Mouse (Mus musculus): ENCODE data around the gene Cbfa2t3. TPM values are rescaled to one million over a fixed set of nuclear protein-coding genes. Genes with fewer than 3 reads are reported as not detected.

Gene Cbfa2t3
- polyA plus RNA-seq, 1 experiment from 2014 or later = 8.9 TPM

DNA sequence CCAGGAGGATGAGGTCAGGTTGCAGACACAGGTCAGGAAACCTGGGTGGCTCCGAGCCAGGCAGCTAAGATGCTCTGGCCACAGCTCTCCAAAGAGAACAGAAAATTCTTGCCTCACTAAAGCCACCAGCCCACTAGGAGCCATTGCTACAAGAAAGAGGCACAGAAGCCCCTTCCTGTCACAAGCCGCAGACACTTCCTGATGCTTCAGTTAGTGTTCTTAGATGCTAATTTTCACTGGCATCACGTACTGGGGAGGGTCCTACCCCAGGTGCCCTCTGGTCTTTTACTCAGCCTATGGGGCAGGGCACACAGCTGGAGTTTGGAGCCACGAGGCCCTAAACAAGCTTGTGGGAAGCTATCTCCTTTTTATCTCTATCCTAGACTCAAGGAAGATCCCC, 102.9 kb downstream of the Cbfa2t3 start:
- DNase-seq (ENCODE audit: low spot score) (no peak), ATAC-seq (ENCODE audit: low FRiP score) (no peak)
- H3K4me1 ChIP-seq (replicated peaks; ENCODE audit: control insufficient read depth, insufficient read depth, low read length) = no peaks in the 10 kb centered on the region
- H3K36me3 ChIP-seq (ENCODE audit: control insufficient read depth, insufficient read depth, low read length) = no peaks in the 10 kb centered on the region
- H3K27ac ChIP-seq (ENCODE audit: low read depth, low read length) = no peak overlapping the region
- no peak overlapping the region for H3K4me3 ChIP-seq (ENCODE audit: low read depth, low read length)
- no peak overlapping the region for H3K9ac ChIP-seq (ENCODE audit: low read depth, low read length)
- H3K9me3 ChIP-seq (ENCODE audit: control insufficient read depth, low read length) = no peaks in the 10 kb centered on the region
- no peaks in the 10 kb centered on the region for H3K27me3 ChIP-seq (ENCODE audit: control insufficient read depth, insufficient read depth, low read length)
- 54% methylated on average over 4 of the region's 4 CpGs for WGBS
- H3K4me2 ChIP-seq (replicated peaks; ENCODE audit: low read depth, low read length) = no peak overlapping the region

DNA sequence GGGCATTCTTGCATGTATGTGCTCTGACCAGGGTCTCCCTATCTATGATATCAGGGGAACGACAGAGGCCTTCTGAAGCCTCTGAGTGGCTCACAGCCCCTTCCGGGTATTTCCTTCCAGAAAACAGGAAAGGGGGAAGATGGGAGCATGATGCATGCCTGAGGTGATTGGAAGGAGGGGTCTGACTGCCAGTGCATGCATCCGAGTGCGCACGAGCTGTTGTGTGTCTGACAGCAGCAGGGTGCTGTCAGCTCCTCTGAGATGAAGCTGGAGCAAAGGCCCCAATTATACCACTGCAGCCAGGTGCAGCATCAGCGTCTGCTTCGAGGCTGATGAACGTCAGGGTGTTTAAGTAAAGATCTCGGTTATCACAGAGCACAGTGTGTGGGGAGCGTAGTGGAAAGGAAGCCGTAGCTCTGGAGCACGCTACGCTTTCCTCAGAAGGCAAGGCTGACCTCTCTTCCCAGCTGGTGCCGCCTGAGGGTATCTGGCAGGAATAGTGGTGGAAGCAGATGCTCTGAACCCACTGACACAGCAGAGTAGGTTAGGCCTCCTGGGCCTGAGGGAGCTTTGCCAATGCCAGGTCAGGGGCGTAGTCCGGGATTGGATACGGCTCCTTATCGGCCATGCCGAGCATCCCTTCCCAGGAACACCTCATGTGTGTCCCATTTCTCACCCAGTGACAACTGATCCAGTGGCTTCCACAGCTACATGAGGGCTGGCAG, 105.0 kb downstream of the Cbfa2t3 start:
- no peaks in the 10 kb centered on the region for H3K9me3 ChIP-seq (ENCODE audit: control insufficient read depth, low read length)
- DNase-seq (ENCODE audit: low spot score) (no peak), ATAC-seq (ENCODE audit: low FRiP score) (no peak)
- no peaks in the 10 kb centered on the region for H3K36me3 ChIP-seq (ENCODE audit: control insufficient read depth, insufficient read depth, low read length)
- H3K4me2 ChIP-seq (replicated peaks; ENCODE audit: low read depth, low read length) = no peak overlapping the region
- H3K4me3 ChIP-seq (ENCODE audit: low read depth, low read length) = no peak overlapping the region
- H3K27ac ChIP-seq (ENCODE audit: low read depth, low read length) = peak overlapping the region; percentile 24; the same call in 1 of the 2 replicates
- WGBS = 80% methylated on average over 19 of the region's 19 CpGs
- H3K9ac ChIP-seq (ENCODE audit: low read depth, low read length) = 0 out of 2 replicates have a peak overlapping the region, but pooled peaks have one; percentile 11
- no peaks in the 10 kb centered on the region for H3K4me1 ChIP-seq (replicated peaks; ENCODE audit: control insufficient read depth, insufficient read depth, low read length)
- no peaks in the 10 kb centered on the region for H3K27me3 ChIP-seq (ENCODE audit: control insufficient read depth, insufficient read depth, low read length)

DNA sequence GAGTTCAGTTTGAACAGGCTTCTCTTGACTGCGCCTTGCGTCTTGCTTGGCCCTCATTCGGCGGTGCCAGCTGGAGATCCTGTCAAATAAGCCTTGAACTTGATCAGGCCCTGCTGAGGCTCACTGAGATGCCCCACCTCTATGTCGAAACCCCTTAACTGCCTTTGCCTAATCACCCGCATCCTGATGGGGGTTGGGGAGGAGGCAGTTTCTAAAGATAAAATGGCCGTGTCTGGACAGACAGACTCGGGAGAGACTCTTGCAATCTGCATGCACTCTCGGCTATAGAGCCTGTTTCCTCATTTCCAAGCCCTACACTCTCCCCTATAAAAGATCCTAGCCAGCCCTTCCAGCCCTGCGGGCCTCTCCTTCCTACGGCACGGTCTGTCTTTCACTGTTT, 105.7 kb downstream of the Cbfa2t3 start:
- DNase-seq (ENCODE audit: low spot score) (no peak), ATAC-seq (ENCODE audit: low FRiP score) (no peak)
- Histone ChIP-seq H3K27me3 (ENCODE audit: control insufficient read depth, insufficient read depth, low read length) (no peaks in the 10 kb centered on the region), H3K4me3 (ENCODE audit: low read depth, low read length) (no peak overlapping the region), H3K27ac (ENCODE audit: low read depth, low read length) (no peak overlapping the region), H3K4me1 (replicated peaks; ENCODE audit: control insufficient read depth, insufficient read depth, low read length) (no peaks in the 10 kb centered on the region), H3K36me3 (ENCODE audit: control insufficient read depth, insufficient read depth, low read length) (no peaks in the 10 kb centered on the region), H3K9ac (ENCODE audit: low read depth, low read length) (no peak overlapping the region), H3K4me2 (replicated peaks; ENCODE audit: low read depth, low read length) (no peak overlapping the region), H3K9me3 (ENCODE audit: control insufficient read depth, low read length) (no peaks in the 10 kb centered on the region)
- 77% methylated on average over 12 of the region's 12 CpGs for WGBS

DNA sequence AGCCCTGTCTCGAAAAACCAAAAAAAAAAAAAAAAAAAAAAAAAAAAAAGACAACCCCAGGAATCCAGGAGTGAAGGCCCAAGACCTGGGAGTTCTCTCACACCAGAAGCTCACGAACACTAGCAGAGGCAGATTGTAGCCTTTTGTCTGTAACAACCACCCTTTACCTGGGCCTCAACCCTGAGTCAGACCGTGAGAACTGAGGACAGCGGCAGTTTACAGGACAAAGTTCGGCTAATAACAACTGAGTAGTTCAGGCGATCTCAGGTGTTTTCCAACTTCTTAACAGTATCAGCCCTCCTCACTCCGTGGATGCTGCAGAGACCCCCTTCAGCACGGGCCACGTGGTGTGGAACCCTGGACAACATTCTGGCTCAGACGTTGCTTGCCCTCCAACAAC, 112.2 kb downstream of the Cbfa2t3 start:
- no peak overlapping the region for H3K27ac ChIP-seq (ENCODE audit: low read depth, low read length)
- H3K9me3 ChIP-seq (ENCODE audit: control insufficient read depth, low read length) = no peaks in the 10 kb centered on the region
- DNase-seq (ENCODE audit: low spot score) = no peak
- H3K36me3 ChIP-seq (ENCODE audit: control insufficient read depth, insufficient read depth, low read length) = no peaks in the 10 kb centered on the region
- H3K4me3 ChIP-seq (ENCODE audit: low read depth, low read length) = no peak overlapping the region
- no peaks in the 10 kb centered on the region for H3K4me1 ChIP-seq (replicated peaks; ENCODE audit: control insufficient read depth, insufficient read depth, low read length)
- H3K4me2 ChIP-seq (replicated peaks; ENCODE audit: low read depth, low read length) = no peak overlapping the region
- no peaks in the 10 kb centered on the region for H3K27me3 ChIP-seq (ENCODE audit: control insufficient read depth, insufficient read depth, low read length)
- H3K9ac ChIP-seq (ENCODE audit: low read depth, low read length) = no peak overlapping the region
- no peak for ATAC-seq (ENCODE audit: low FRiP score)
- WGBS = 87% methylated on average over 10 of the region's 10 CpGs

DNA sequence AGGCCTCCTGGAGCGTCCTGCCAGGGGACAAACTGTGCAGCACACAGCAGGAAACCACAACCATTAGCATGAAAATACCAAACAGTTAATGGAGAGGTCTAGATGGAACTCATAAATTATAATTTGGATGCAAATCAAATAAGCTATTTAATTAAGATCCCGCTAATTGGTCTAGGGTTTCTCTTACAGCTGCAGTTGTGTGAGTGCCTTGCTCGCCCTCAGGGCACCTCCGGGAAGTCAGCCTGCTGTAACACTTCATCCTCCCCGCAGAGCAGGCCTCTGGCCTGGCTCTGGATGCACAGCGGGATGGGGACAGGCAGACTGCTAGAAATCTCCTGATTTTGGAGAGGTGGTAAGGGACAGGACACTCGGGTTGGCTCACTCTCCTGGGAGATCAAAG, 112.7 kb downstream of the Cbfa2t3 start:
- no peak overlapping the region for H3K4me3 ChIP-seq (ENCODE audit: low read depth, low read length)
- H3K4me2 ChIP-seq (replicated peaks; ENCODE audit: low read depth, low read length) = no peak overlapping the region
- H3K27me3 ChIP-seq (ENCODE audit: control insufficient read depth, insufficient read depth, low read length) = no peaks in the 10 kb centered on the region
- no peak overlapping the region for H3K9ac ChIP-seq (ENCODE audit: low read depth, low read length)
- DNase-seq (ENCODE audit: low spot score) = no peak
- no peaks in the 10 kb centered on the region for H3K4me1 ChIP-seq (replicated peaks; ENCODE audit: control insufficient read depth, insufficient read depth, low read length)
- no peaks in the 10 kb centered on the region for H3K36me3 ChIP-seq (ENCODE audit: control insufficient read depth, insufficient read depth, low read length)
- H3K9me3 ChIP-seq (ENCODE audit: control insufficient read depth, low read length) = no peaks in the 10 kb centered on the region
- ATAC-seq (ENCODE audit: low FRiP score) = no peak
- 61% methylated on average over 7 of the region's 7 CpGs for WGBS
- H3K27ac ChIP-seq (ENCODE audit: low read depth, low read length) = no peak overlapping the region

DNA sequence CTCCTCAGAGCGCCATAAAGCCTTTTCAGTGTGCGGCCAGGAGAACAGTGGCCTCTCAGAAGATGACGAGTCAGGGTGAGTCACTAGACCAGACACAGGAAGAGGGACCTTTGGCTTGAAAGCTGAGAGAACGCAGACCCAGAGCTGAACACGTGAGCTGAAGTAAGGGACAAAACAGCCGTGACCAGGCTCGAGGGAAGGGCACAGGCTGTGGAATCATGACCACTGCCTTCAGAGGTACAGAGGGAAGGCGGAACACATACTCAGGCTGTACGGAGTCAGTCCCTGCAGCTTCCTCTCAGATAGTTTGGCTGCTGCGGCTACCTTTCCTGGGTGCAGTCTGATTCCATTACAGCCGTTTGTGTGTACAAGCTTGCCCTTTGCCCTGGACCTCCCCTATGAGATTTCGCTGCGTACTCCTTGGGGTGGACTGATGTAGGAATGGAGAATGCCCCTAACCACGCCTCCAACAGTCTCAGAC, 113.5 kb downstream of the Cbfa2t3 start:
- Histone ChIP-seq H3K27me3 (ENCODE audit: control insufficient read depth, insufficient read depth, low read length) (no peaks in the 10 kb centered on the region), H3K36me3 (ENCODE audit: control insufficient read depth, insufficient read depth, low read length) (no peaks in the 10 kb centered on the region), H3K27ac (ENCODE audit: low read depth, low read length) (no peak overlapping the region), H3K9ac (ENCODE audit: low read depth, low read length) (no peak overlapping the region), H3K4me3 (ENCODE audit: low read depth, low read length) (no peak overlapping the region), H3K4me2 (replicated peaks; ENCODE audit: low read depth, low read length) (no peak overlapping the region), H3K9me3 (ENCODE audit: control insufficient read depth, low read length) (no peaks in the 10 kb centered on the region), H3K4me1 (replicated peaks; ENCODE audit: control insufficient read depth, insufficient read depth, low read length) (no peaks in the 10 kb centered on the region)
- no peak for ATAC-seq (ENCODE audit: low FRiP score)
- WGBS = 71% methylated on average over 14 of the region's 14 CpGs
- no peak for DNase-seq (ENCODE audit: low spot score)

DNA sequence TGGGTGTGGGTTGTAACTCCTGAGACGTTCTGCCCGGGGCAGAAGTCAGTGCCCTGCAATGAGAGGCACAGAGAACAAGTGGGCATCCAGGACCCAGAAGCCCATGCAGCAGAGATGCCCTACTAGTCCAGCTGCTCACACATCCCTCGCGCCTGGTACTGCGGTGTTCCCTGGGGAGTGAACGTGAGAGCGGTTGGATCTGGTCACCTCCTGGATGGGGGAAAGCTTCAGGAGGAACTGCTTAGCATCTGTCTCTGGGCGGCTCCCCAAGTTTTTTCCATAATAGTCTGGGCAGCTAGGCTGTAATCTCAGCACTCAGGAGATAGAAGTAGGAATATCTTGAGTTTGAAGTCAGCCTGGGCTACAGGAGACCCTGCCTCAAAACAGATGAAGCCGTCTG, 113.9 kb downstream of the Cbfa2t3 start:
- no peak overlapping the region for H3K27ac ChIP-seq (ENCODE audit: low read depth, low read length)
- H3K9ac ChIP-seq (ENCODE audit: low read depth, low read length) = no peak overlapping the region
- H3K9me3 ChIP-seq (ENCODE audit: control insufficient read depth, low read length) = no peaks in the 10 kb centered on the region
- H3K36me3 ChIP-seq (ENCODE audit: control insufficient read depth, insufficient read depth, low read length) = no peaks in the 10 kb centered on the region
- DNase-seq (ENCODE audit: low spot score) (no peak), ATAC-seq (ENCODE audit: low FRiP score) (no peak)
- H3K4me3 ChIP-seq (ENCODE audit: low read depth, low read length) = no peak overlapping the region
- WGBS = 87% methylated on average over 9 of the region's 9 CpGs
- no peaks in the 10 kb centered on the region for H3K4me1 ChIP-seq (replicated peaks; ENCODE audit: control insufficient read depth, insufficient read depth, low read length)
- no peak overlapping the region for H3K4me2 ChIP-seq (replicated peaks; ENCODE audit: low read depth, low read length)
- H3K27me3 ChIP-seq (ENCODE audit: control insufficient read depth, insufficient read depth, low read length) = no peaks in the 10 kb centered on the region

DNA sequence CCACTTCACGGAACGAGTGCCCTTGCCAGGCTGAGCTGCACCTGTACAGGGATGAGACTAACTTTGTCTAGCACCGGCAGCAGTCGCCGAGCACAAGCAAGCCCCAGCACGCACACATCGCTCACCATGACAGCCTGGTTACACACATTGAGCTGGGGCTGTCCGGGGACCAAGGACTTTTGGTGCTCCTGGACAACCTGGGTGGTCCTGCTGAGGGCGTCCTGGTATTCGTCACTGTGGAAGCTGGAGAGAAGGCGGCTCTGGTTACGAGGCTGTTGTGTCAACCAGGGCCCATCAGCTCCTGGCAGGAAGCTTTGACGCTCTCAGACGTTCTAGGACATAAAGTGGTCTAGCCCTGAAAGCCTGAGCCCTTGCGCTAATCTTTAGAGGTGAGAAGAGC, 118.0 kb downstream of the Cbfa2t3 start:
- Histone ChIP-seq H3K9ac (ENCODE audit: low read depth, low read length) (no peak overlapping the region), H3K36me3 (ENCODE audit: control insufficient read depth, insufficient read depth, low read length) (no peaks in the 10 kb centered on the region), H3K27ac (ENCODE audit: low read depth, low read length) (no peak overlapping the region), H3K9me3 (ENCODE audit: control insufficient read depth, low read length) (no peaks in the 10 kb centered on the region), H3K27me3 (ENCODE audit: control insufficient read depth, insufficient read depth, low read length) (no peaks in the 10 kb centered on the region), H3K4me3 (ENCODE audit: low read depth, low read length) (no peak overlapping the region), H3K4me2 (replicated peaks; ENCODE audit: low read depth, low read length) (no peak overlapping the region), H3K4me1 (replicated peaks; ENCODE audit: control insufficient read depth, insufficient read depth, low read length) (0 out of 2 replicates have a peak, but pooled peaks cover 3% of the 10 kb centered on the region)
- ATAC-seq (ENCODE audit: low FRiP score) = no peak
- DNase-seq (ENCODE audit: low spot score) = no peak
- 64% methylated on average over 15 of the region's 15 CpGs for WGBS

DNA sequence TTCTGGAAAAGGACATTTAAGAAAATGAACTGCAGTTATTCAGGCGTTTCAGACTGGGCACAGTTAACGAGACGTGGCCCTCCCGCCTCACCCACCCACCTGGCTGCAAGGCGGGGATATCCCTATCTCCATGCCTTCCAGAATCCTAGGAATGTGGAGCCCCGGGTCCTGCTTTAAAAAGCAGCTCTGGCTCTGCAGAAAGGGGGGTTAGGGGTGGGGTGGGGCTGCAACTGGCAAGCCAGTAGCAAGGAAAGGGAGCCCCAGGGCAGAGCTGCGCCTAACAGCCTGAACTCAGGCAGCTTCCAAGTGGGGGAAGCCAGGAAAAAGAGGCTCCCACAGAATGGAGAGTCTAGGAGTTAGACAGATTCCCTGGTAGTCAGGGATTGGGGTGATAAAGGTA, 119.7 kb downstream of the Cbfa2t3 start:
- H3K4me1 ChIP-seq (replicated peaks; ENCODE audit: control insufficient read depth, insufficient read depth, low read length) = peaks cover 8% of the 10 kb centered on the region
- no peak overlapping the region for H3K9ac ChIP-seq (ENCODE audit: low read depth, low read length)
- DNase-seq (ENCODE audit: low spot score) (no peak), ATAC-seq (ENCODE audit: low FRiP score) (no peak)
- no peak overlapping the region for H3K27ac ChIP-seq (ENCODE audit: low read depth, low read length)
- no peak overlapping the region for H3K4me2 ChIP-seq (replicated peaks; ENCODE audit: low read depth, low read length)
- no peaks in the 10 kb centered on the region for H3K27me3 ChIP-seq (ENCODE audit: control insufficient read depth, insufficient read depth, low read length)
- no peaks in the 10 kb centered on the region for H3K9me3 ChIP-seq (ENCODE audit: control insufficient read depth, low read length)
- WGBS = 38% methylated on average over 7 of the region's 7 CpGs
- H3K4me3 ChIP-seq (ENCODE audit: low read depth, low read length) = no peak overlapping the region
- H3K36me3 ChIP-seq (ENCODE audit: control insufficient read depth, insufficient read depth, low read length) = no peaks in the 10 kb centered on the region
